Mouse (Mus musculus) cerebellum, postnatal 4 days (tissue): ENCODE measurements at regions not wholly inside any gene's neighbourhood (a gene's known extent, or its start where the extent isn't known, plus 50 kb on each side); places are given as distances from the start of the nearest gene placed in this dataset.

ENCODE experiments used
- DNase-seq, 2 experiments: peaks; one replicate each; pipeline ENCODE4 v3.0.0; 2022; ENCODE audit warnings: low spot score in 2 of 2, mixed read lengths in 1 of 2

- no peak for DNase-seq
Observed at GRCm38 (mm10) chr16:55447581-55447980, 149.8 kb upstream of the Zpld1 start.

- no peak for DNase-seq
Observed at GRCm38 (mm10) chr16:55442821-55443581, 145.2 kb upstream of the Zpld1 start.

- no peak for DNase-seq
Observed at GRCm38 (mm10) chr16:55435139-55435968, 137.6 kb upstream of the Zpld1 start.

GRCm38 (mm10) chr16:55421569-55422342 is 124.0 kb upstream of the Zpld1 start:
- DNase-seq, result no peak

- no peak for DNase-seq
Observed at GRCm38 (mm10) chr16:55420876-55421568, 123.2 kb upstream of the Zpld1 start.

- no peak for DNase-seq
Observed at GRCm38 (mm10) chr16:55418871-55419270, 121.1 kb upstream of the Zpld1 start.

GRCm38 (mm10) chr16:55400818-55401217 is 103.0 kb upstream of the Zpld1 start:
- DNase-seq, result no peak

- DNase-seq, result no peak
Observed at GRCm38 (mm10) chr16:55394864-55395263, 97.1 kb upstream of the Zpld1 start.

GRCm38 (mm10) chr16:55390400-55390799 is 92.6 kb upstream of the Zpld1 start:
- no peak for DNase-seq

GRCm38 (mm10) chr16:55379996-55380395 is 82.2 kb upstream of the Zpld1 start:
- DNase-seq, result no peak

GRCm38 (mm10) chr16:55379189-55379588 is 81.4 kb upstream of the Zpld1 start:
- no peak for DNase-seq

- DNase-seq, result no peak
Observed at GRCm38 (mm10) chr16:55378701-55379100, 80.9 kb upstream of the Zpld1 start.

GRCm38 (mm10) chr16:55375922-55376321 is 78.1 kb upstream of the Zpld1 start:
- no peak for DNase-seq

- DNase-seq, result no peak
Observed at GRCm38 (mm10) chr16:55357686-55358085, 59.9 kb upstream of the Zpld1 start.

- no peak for DNase-seq
Observed at GRCm38 (mm10) chr16:55356097-55356496, 58.3 kb upstream of the Zpld1 start.
